18 mouse cellular contexts compared by ENCODE assay signal in genomic region chr10:40376286-40376685, GRCm38 (mm10). TPM values are rescaled to one million over a fixed set of nuclear protein-coding genes. Genes with fewer than 3 reads are reported as not detected.
DNase-seq lines count a peak whose midpoint lies in the region; ATAC-seq lines count a peak whose summit lies in the region.
"Had no signal": no experiment of that assay in that cellular context is flagged by ENCODE, and none has a peak within 500 bp of the region (broad histone marks: within the 10 kb centered on the region; RNA-seq: fewer than 3 reads in every experiment).

No protein-coding gene starts in this region.

- H3K9ac ChIP-seq in hindbrain, embryonic 12.5 days = no peak overlapping the region
- no peak overlapping the region for H3K9ac ChIP-seq in intestine, embryonic 16.5 days (ENCODE audit: low read depth, low read length)
- H3K9ac ChIP-seq: embryonic facial prominence, embryonic 13.5 days; intestine, embryonic 15.5 days had no signal

- H3K9me3 ChIP-seq in hindbrain, embryonic 12.5 days (replicated peaks) = no peaks in the 10 kb centered on the region
- H3K9me3 ChIP-seq in intestine, embryonic 16.5 days (ENCODE audit: control insufficient read depth, low read length) = no peaks in the 10 kb centered on the region
- H3K9me3 ChIP-seq: embryonic facial prominence, embryonic 13.5 days; intestine, embryonic 15.5 days had no signal

- no peak overlapping the region for H3K27ac ChIP-seq in hindbrain, embryonic 12.5 days
- no peak overlapping the region for H3K27ac ChIP-seq in intestine, embryonic 16.5 days (ENCODE audit: low read length)
- H3K27ac ChIP-seq: embryonic facial prominence, embryonic 13.5 days; gastrocnemius, adult 2 months; heart, adult 2 months; intestine, embryonic 15.5 days; kidney, postnatal 0 days had no signal

- peak; percentile 89 for DNase-seq in brain, adult 2 months (ENCODE audit: low read depth, low spot score)
- DNase-seq in frontal cortex, postnatal 14 days (ENCODE audit: low spot score in 2 of 2) = peak; percentile 32 to 47
- DNase-seq in layer of hippocampus, postnatal 36 days = peak; percentile 20 to 35
- DNase-seq in right cerebral cortex, adult 2 months (ENCODE audit: low spot score in 2 of 2) = peak; percentile 83 to 86
- DNase-seq: adrenal gland, postnatal 14 days; B cell, adult 2 months; cerebellum, adult 18-20 months; gastrocnemius, adult 2 months; heart, adult 2 months; lung, adult 18-20 months; thymus, postnatal 4 days had no signal

- peaks cover 27% of the 10 kb centered on the region for H3K4me1 ChIP-seq in hindbrain, embryonic 12.5 days
- peaks cover 5% of the 10 kb centered on the region for H3K4me1 ChIP-seq in intestine, embryonic 16.5 days (ENCODE audit: control insufficient read depth, insufficient read depth, low read length)

- no peaks in the 10 kb centered on the region for H3K27me3 ChIP-seq in hindbrain, embryonic 12.5 days
- H3K27me3 ChIP-seq in intestine, embryonic 16.5 days (replicated peaks; ENCODE audit: control insufficient read depth, insufficient read depth, low read length) = no peaks in the 10 kb centered on the region
- H3K27me3 ChIP-seq: embryonic facial prominence, embryonic 13.5 days; intestine, embryonic 15.5 days had no signal

- 61% methylated on average over 3 of the region's 3 CpGs for WGBS in hindbrain, embryonic 12.5 days
- WGBS in intestine, embryonic 16.5 days = 90% methylated on average over 3 of the region's 3 CpGs

- H3K4me2 ChIP-seq in hindbrain, embryonic 12.5 days (replicated peaks) = no peak overlapping the region
- no peak overlapping the region for H3K4me2 ChIP-seq in intestine, embryonic 16.5 days (ENCODE audit: low read depth, low read length)
- H3K4me2 ChIP-seq: embryonic facial prominence, embryonic 13.5 days; intestine, embryonic 15.5 days had no signal

- H3K36me3 ChIP-seq in hindbrain, embryonic 12.5 days = no peaks in the 10 kb centered on the region
- no peaks in the 10 kb centered on the region for H3K36me3 ChIP-seq in intestine, embryonic 16.5 days (ENCODE audit: control insufficient read depth, insufficient read depth, low read length)
- H3K36me3 ChIP-seq: embryonic facial prominence, embryonic 13.5 days; intestine, embryonic 15.5 days had no signal

- no peak for ATAC-seq in hindbrain, embryonic 12.5 days (ENCODE audit: low FRiP score)
- no peak for ATAC-seq in granulocyte monocyte progenitor cell, adult 5-6 weeks (replicated peaks; ENCODE audit: poor library complexity, severe bottlenecking)
- ATAC-seq in intestine, embryonic 16.5 days = no peak
- ATAC-seq: intestine, embryonic 15.5 days; midbrain, embryonic 16.5 days had no signal

- H3K4me3 ChIP-seq in hindbrain, embryonic 12.5 days = no peak overlapping the region
- H3K4me3 ChIP-seq in intestine, embryonic 16.5 days (ENCODE audit: low read length) = no peak overlapping the region
- H3K4me3 ChIP-seq: embryonic facial prominence, embryonic 13.5 days; gastrocnemius, adult 2 months; heart, adult 2 months; intestine, embryonic 15.5 days had no signal

RNA-seq across cellular contexts. Expression of gene Cdk19, which starts 36.9 kb away (rescaled TPM):
- total RNA-seq in layer of hippocampus, postnatal 36 days (2021) = 10 to 100 TPM; 30.5 to 31.7 TPM
- 15.0 and 16.7 TPM in 2 replicates for polyA plus RNA-seq in hindbrain, embryonic 12.5 days (2016; fragmentation: Nextera tagmentation; extraction: Ambion mirVana)
- total RNA-seq in granulocyte monocyte progenitor cell, adult 5-6 weeks (2014; fragmentation: Nextera tagmentation) = 32.8 and 36.0 TPM in 2 replicates
- total RNA-seq in granulocyte monocyte progenitor cell, adult 5-6 weeks (2017) = 47.3 and 51.7 TPM in 2 replicates
- 4.0 and 4.6 TPM in 2 replicates for polyA plus RNA-seq in intestine, embryonic 16.5 days (2015; fragmentation: Nextera tagmentation; extraction: Ambion mirVana)

Comparison
In these comparisons a context has a peak if more than half of its experiments do, and no peak if none do; other contexts are left out.
1. DNase-seq: peak in every context shown above with its lines; median percentile 89 in brain, adult 2 months; 84 in right cerebral cortex, adult 2 months; 40 in frontal cortex, postnatal 14 days; 28 in layer of hippocampus, postnatal 36 days.